Mouse (Mus musculus) ES-Bruce4 (cell line): ENCODE data around the gene Hook2.

Source experiments
- CTCF ChIP-seq: IDR thresholded peaks from one replicate; pipeline ENCODE4 v1.8.1; 2011; ENCODE audit warnings: low read depth, low read length
- POLR2A ChIP-seq: IDR thresholded peaks from one replicate; pipeline ENCODE4 v1.8.1; 2011; ENCODE audit warnings: low read length; ENCODE audit not compliant: insufficient read depth

DNA sequence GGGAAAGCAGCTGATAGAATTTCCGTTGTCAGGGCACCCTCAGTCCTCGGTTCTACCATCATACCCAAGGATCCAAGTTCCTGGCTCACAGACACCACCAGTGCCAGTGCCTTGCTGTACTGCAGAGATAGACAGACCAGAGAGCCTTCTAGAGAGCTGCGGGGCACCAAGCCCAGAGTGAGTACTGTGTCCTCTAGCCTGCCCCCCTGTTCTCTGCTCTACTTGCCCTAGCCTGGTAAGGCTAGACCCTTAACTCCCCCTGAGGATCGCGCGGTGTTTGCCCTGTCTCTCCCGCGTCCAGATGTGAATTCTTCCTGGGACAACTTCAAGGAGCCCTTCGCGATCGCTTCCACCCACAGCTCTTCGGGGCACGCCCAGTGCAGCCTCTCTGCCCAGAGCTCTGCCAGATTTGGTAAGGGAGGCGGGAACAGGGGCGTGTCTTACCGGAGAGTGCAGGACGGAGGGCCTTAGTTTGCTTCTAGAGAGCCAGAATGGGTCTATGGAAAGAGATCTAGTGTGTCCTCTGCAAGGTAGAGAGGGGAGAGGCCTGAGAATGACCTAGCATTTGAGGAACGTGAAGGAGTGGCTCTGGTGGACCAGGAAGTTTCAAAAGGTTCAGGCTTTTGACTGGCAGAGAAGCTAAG is 37.7 kb upstream of the Hook2 start:
- TF ChIP-seq CTCF (no peak), POLR2A (no peak)
